Mouse (Mus musculus): ENCODE results near the gene Pgd. TPM values are rescaled to one million over a fixed set of nuclear protein-coding genes. Genes with fewer than 3 reads are reported as not detected.

The Pgd gene
- polyA plus RNA-seq, 1 experiment from 2014 or later: 195 TPM

Other genes starting within 250 kb of the Pgd start
- gene Pex14, start 66.9 kb downstream of the Pgd start, polyA plus RNA-seq (2015; fragmentation: Nextera tagmentation; extraction: Ambion mirVana): 52.1 and 54.8 TPM in 2 replicates
- 44.9 and 48.3 TPM in 2 replicates for gene Dffa, start 62.6 kb downstream of the Pgd start, polyA plus RNA-seq (2015; fragmentation: Nextera tagmentation; extraction: Ambion mirVana)
- not detected in 2 replicates for gene Cort, start 40.0 kb downstream of the Pgd start, polyA plus RNA-seq (2015; fragmentation: Nextera tagmentation; extraction: Ambion mirVana)
- 21.0 and 23.8 TPM in 2 replicates for gene Cenps, start 29.1 kb downstream of the Pgd start, polyA plus RNA-seq (2015; fragmentation: Nextera tagmentation; extraction: Ambion mirVana)
- 23.3 and 25.5 TPM in 2 replicates for gene Kif1b, start 140.9 kb upstream of the Pgd start, polyA plus RNA-seq (2015; fragmentation: Nextera tagmentation; extraction: Ambion mirVana)